Mouse (Mus musculus) forebrain, embryonic 13.5 days (tissue): ENCODE measurements around the gene C130032M10Rik. TPM values are rescaled to one million over a fixed set of nuclear protein-coding genes. Genes with fewer than 3 reads are reported as not detected.

Experiments
- ATAC-seq: fragments of 200-750 bp; cut with Nextera tagmentation; 2 replicates; pipeline ENCODE4 v1.8.0; 2017
- H3K27ac ChIP-seq: fragments of 300-500 bp; sonication (generic); 2 replicates; pipeline ENCODE4 v1.5.1; 2015; ENCODE audit warnings: inconsistent platforms, mild to moderate bottlenecking, moderate library complexity
- H3K27me3 ChIP-seq: fragments of 300-500 bp; sonication (generic); 2 replicates; pipeline ENCODE4 v1.6.1; 2015; ENCODE audit warnings: mild to moderate bottlenecking, inconsistent platforms
- H3K36me3 ChIP-seq: fragments of 300-500 bp; sonication (generic); 2 replicates; pipeline ENCODE4 v1.6.1; 2015; ENCODE audit warnings: mild to moderate bottlenecking, inconsistent platforms; ENCODE audit not compliant: poor library complexity, severe bottlenecking
- H3K4me1 ChIP-seq: fragments of 300-500 bp; sonication (generic); 2 replicates; pipeline ENCODE4 v1.6.1; 2015; ENCODE audit warnings: inconsistent platforms
- H3K4me2 ChIP-seq: fragments of 300-500 bp; sonication (generic); 2 replicates; pipeline ENCODE4 v1.6.1; 2015; ENCODE audit warnings: inconsistent platforms, mild to moderate bottlenecking, moderate library complexity
- H3K4me3 ChIP-seq: fragments of 300-500 bp; sonication (generic); 2 replicates; pipeline ENCODE4 v1.5.1; 2015; ENCODE audit warnings: mild to moderate bottlenecking, inconsistent platforms
- H3K9ac ChIP-seq: fragments of 300-500 bp; sonication (generic); 2 replicates; pipeline ENCODE4 v1.6.1; 2015; ENCODE audit warnings: mild to moderate bottlenecking, inconsistent platforms
- H3K9me3 ChIP-seq: fragments of 300-500 bp; sonication (generic); replicated peaks from 2 replicates; pipeline ENCODE4 v1.6.1; 2016; ENCODE audit warnings: inconsistent platforms
- WGBS: fragments of 180-500 bp; shearing (Covaris S2); methylation state at CpG from one replicate; pipeline ENCODE4 v1.1.7; 2015; 5-methylcytosine and 5-hydroxymethylcytosine counted together
- polyA plus RNA-seq: library from polyadenylated mRNA; unstranded; fragments of >200 nt; fragmentation: Nextera tagmentation; extraction: Ambion mirVana; gene quantifications from 2 replicates; pipeline ENCODE4 v1.2.1, GENCODE M21; 2015

C130032M10Rik gene
- not detected in 2 replicates for polyA plus RNA-seq

- no peak within 1 kb of the TSS for H3K4me3 ChIP-seq
- peaks cover 16% of the 10 kb centered on the region for H3K36me3 ChIP-seq
- no peak within 1 kb of the TSS for H3K27ac ChIP-seq
- no peaks in the 10 kb centered on the region for H3K27me3 ChIP-seq
- no peak within 1 kb of the TSS for H3K4me2 ChIP-seq
- peaks cover 22% of the 10 kb centered on the region for H3K9me3 ChIP-seq
- 80% methylated on average over 11 of the region's 11 CpGs for WGBS
- no peak for ATAC-seq
- H3K9ac ChIP-seq, result no peak within 1 kb of the TSS
- H3K4me1 ChIP-seq, result no peaks in the 10 kb centered on the region
These were observed at the start of gene C130032M10Rik for GRCm38 (mm10) chr9:114515364-114515763. Gene C130032M10Rik (plus strand): TSS chr9:114515697.

GRCm38 (mm10) chr9:114466871-114467270 lies 48.6 kb upstream of the C130032M10Rik start:
- no peak overlapping the region for H3K27ac ChIP-seq
- no peak overlapping the region for H3K4me3 ChIP-seq
- H3K9me3 ChIP-seq, result no peaks in the 10 kb centered on the region
- H3K4me1 ChIP-seq, result no peaks in the 10 kb centered on the region
- peaks cover 26% of the 10 kb centered on the region for H3K36me3 ChIP-seq
- WGBS, result 57% methylated on average over 7 of the region's 7 CpGs
- H3K9ac ChIP-seq, result no peak overlapping the region
- no peak overlapping the region for H3K4me2 ChIP-seq
- no peak for ATAC-seq
- H3K27me3 ChIP-seq, result no peaks in the 10 kb centered on the region

GRCm38 (mm10) chr9:114468217-114468616 lies 47.3 kb upstream of the C130032M10Rik start:
- H3K4me2 ChIP-seq, result no peak overlapping the region
- no peaks in the 10 kb centered on the region for H3K4me1 ChIP-seq
- ATAC-seq, result no peak
- H3K4me3 ChIP-seq, result no peak overlapping the region
- no peaks in the 10 kb centered on the region for H3K9me3 ChIP-seq
- no peak overlapping the region for H3K9ac ChIP-seq
- H3K27me3 ChIP-seq, result no peaks in the 10 kb centered on the region
- no peak overlapping the region for H3K27ac ChIP-seq
- WGBS, result 92% methylated on average over 5 of the region's 5 CpGs
- H3K36me3 ChIP-seq, result peaks cover 22% of the 10 kb centered on the region

- H3K4me2 ChIP-seq, result no peak overlapping the region
- no peak for ATAC-seq
- no peak overlapping the region for H3K9ac ChIP-seq
- no peak overlapping the region for H3K4me3 ChIP-seq
- H3K27ac ChIP-seq, result no peak overlapping the region
- H3K27me3 ChIP-seq, result no peaks in the 10 kb centered on the region
- WGBS, result 92% methylated on average over 4 of the region's 4 CpGs
- no peaks in the 10 kb centered on the region for H3K4me1 ChIP-seq
- H3K36me3 ChIP-seq, result peaks cover 22% of the 10 kb centered on the region
- H3K9me3 ChIP-seq, result no peaks in the 10 kb centered on the region
These were observed 46.8 kb upstream of the C130032M10Rik start for GRCm38 (mm10) chr9:114468701-114469100.

- Histone ChIP-seq H3K9me3 (no peaks in the 10 kb centered on the region), H3K4me1 (no peaks in the 10 kb centered on the region), H3K27ac (no peak overlapping the region), H3K9ac (no peak overlapping the region), H3K4me3 (no peak overlapping the region), H3K36me3 (0 out of 2 replicates have a peak, but pooled peaks cover 3% of the 10 kb centered on the region), H3K4me2 (no peak overlapping the region), H3K27me3 (no peaks in the 10 kb centered on the region)
- WGBS, result 81% methylated on average over 7 of the region's 7 CpGs
- no peak for ATAC-seq
These were observed 43.6 kb upstream of the C130032M10Rik start for GRCm38 (mm10) chr9:114471892-114472291.

- Histone ChIP-seq H3K4me2 (no peak overlapping the region), H3K9me3 (no peaks in the 10 kb centered on the region), H3K27ac (no peak overlapping the region), H3K4me1 (no peaks in the 10 kb centered on the region), H3K9ac (no peak overlapping the region), H3K4me3 (no peak overlapping the region), H3K36me3 (no peaks in the 10 kb centered on the region), H3K27me3 (no peaks in the 10 kb centered on the region)
- ATAC-seq, result no peak
- WGBS, result 93% methylated on average over 9 of the region's 9 CpGs
These were observed 38.5 kb upstream of the C130032M10Rik start for GRCm38 (mm10) chr9:114477019-114477418.

GRCm38 (mm10) chr9:114480940-114481339 lies 34.6 kb upstream of the C130032M10Rik start:
- no peak overlapping the region for H3K4me3 ChIP-seq
- no peaks in the 10 kb centered on the region for H3K9me3 ChIP-seq
- 85% methylated on average over 3 of the region's 3 CpGs for WGBS
- ATAC-seq, result no peak
- H3K27ac ChIP-seq, result no peak overlapping the region
- H3K4me1 ChIP-seq, result no peaks in the 10 kb centered on the region
- no peaks in the 10 kb centered on the region for H3K36me3 ChIP-seq
- H3K27me3 ChIP-seq, result no peaks in the 10 kb centered on the region
- no peak overlapping the region for H3K4me2 ChIP-seq
- H3K9ac ChIP-seq, result no peak overlapping the region

- Histone ChIP-seq H3K27me3 (no peaks in the 10 kb centered on the region), H3K36me3 (no peaks in the 10 kb centered on the region), H3K9me3 (no peaks in the 10 kb centered on the region), H3K27ac (no peak overlapping the region), H3K4me2 (no peak overlapping the region), H3K4me3 (no peak overlapping the region), H3K9ac (no peak overlapping the region), H3K4me1 (no peaks in the 10 kb centered on the region)
- WGBS, result 76% methylated on average over 5 of the region's 5 CpGs
- ATAC-seq, result no peak
These were observed 30.7 kb upstream of the C130032M10Rik start for GRCm38 (mm10) chr9:114484771-114485170.

GRCm38 (mm10) chr9:114486808-114487207 lies 28.7 kb upstream of the C130032M10Rik start:
- H3K36me3 ChIP-seq, result no peaks in the 10 kb centered on the region
- H3K4me3 ChIP-seq, result no peak overlapping the region
- no peaks in the 10 kb centered on the region for H3K9me3 ChIP-seq
- ATAC-seq, result no peak
- H3K9ac ChIP-seq, result no peak overlapping the region
- H3K4me1 ChIP-seq, result no peaks in the 10 kb centered on the region
- 87% methylated on average over 4 of the region's 4 CpGs for WGBS
- H3K27ac ChIP-seq, result no peak overlapping the region
- no peaks in the 10 kb centered on the region for H3K27me3 ChIP-seq
- H3K4me2 ChIP-seq, result no peak overlapping the region

GRCm38 (mm10) chr9:114487481-114488258 lies 27.8 kb upstream of the C130032M10Rik start:
- H3K4me2 ChIP-seq, result no peak overlapping the region
- 89% methylated on average over 23 of the region's 23 CpGs for WGBS
- H3K27me3 ChIP-seq, result no peaks in the 10 kb centered on the region
- H3K4me3 ChIP-seq, result no peak overlapping the region
- H3K27ac ChIP-seq, result no peak overlapping the region
- no peak overlapping the region for H3K9ac ChIP-seq
- no peaks in the 10 kb centered on the region for H3K4me1 ChIP-seq
- no peaks in the 10 kb centered on the region for H3K9me3 ChIP-seq
- no peak for ATAC-seq
- no peaks in the 10 kb centered on the region for H3K36me3 ChIP-seq

GRCm38 (mm10) chr9:114496469-114496868 lies 19.0 kb upstream of the C130032M10Rik start:
- H3K27ac ChIP-seq, result no peak overlapping the region
- no peaks in the 10 kb centered on the region for H3K4me1 ChIP-seq
- WGBS, result 90% methylated on average over 7 of the region's 7 CpGs
- no peaks in the 10 kb centered on the region for H3K27me3 ChIP-seq
- H3K9me3 ChIP-seq, result no peaks in the 10 kb centered on the region
- no peak overlapping the region for H3K4me2 ChIP-seq
- no peak for ATAC-seq
- H3K9ac ChIP-seq, result no peak overlapping the region
- H3K36me3 ChIP-seq, result no peaks in the 10 kb centered on the region
- no peak overlapping the region for H3K4me3 ChIP-seq

GRCm38 (mm10) chr9:114498218-114498617 lies 17.3 kb upstream of the C130032M10Rik start:
- Histone ChIP-seq H3K9me3 (no peaks in the 10 kb centered on the region), H3K4me3 (no peak overlapping the region), H3K27ac (no peak overlapping the region), H3K4me1 (no peaks in the 10 kb centered on the region), H3K27me3 (no peaks in the 10 kb centered on the region), H3K36me3 (no peaks in the 10 kb centered on the region), H3K4me2 (peak overlapping the region; percentile 21; the same call in 1 of the 2 replicates), H3K9ac (no peak overlapping the region)
- no peak; the same call in 1 of the 2 replicates for ATAC-seq
- 8% methylated on average over 11 of the region's 11 CpGs for WGBS
